Mouse (Mus musculus) CH12.LX (cell line): ENCODE measurements at regions not wholly inside any gene's neighbourhood (a gene's known extent, or its start where the extent isn't known, plus 50 kb on each side); places are given as distances from the start of the nearest gene placed in this dataset.

Source experiments
- DNase-seq: peaks from one replicate; pipeline ENCODE4 v3.0.0-alpha.2; 2013; ENCODE audit errors: extremely low read depth
- H3K27ac ChIP-seq: 2 replicates; pipeline ENCODE4 v1.5.1; 2012; ENCODE audit warnings: low read depth, mild to moderate bottlenecking, control low read depth, moderate library complexity; ENCODE audit not compliant: insufficient read depth
- H3K27me3 ChIP-seq: replicated peaks from 2 replicates; pipeline ENCODE3; 2012; ENCODE audit warnings: inconsistent platforms
- H3K36me3 ChIP-seq, 2 experiments: replicated peaks in 1 of 2; 2 replicates each; pipeline versions ENCODE3 to v1.6.1; 2012; ENCODE audit warnings: inconsistent platforms in 1 of 2, low read length in 1 of 2, mild to moderate bottlenecking in 1 of 2, mixed read lengths in 1 of 2, moderate library complexity in 1 of 2; ENCODE audit not compliant: control insufficient read depth in 1 of 2, insufficient read depth in 1 of 2
- H3K4me1 ChIP-seq, 2 experiments: 2 replicates each; pipeline ENCODE4 v1.6.1; 2012; ENCODE audit warnings: inconsistent platforms in 1 of 2, moderate library complexity in 1 of 2; ENCODE audit not compliant: insufficient read depth in 2 of 2, control insufficient read depth in 1 of 2
- H3K4me2 ChIP-seq: 2 replicates; pipeline ENCODE4 v1.6.1; 2012; ENCODE audit warnings: low read depth, mild to moderate bottlenecking, control low read depth; ENCODE audit not compliant: poor library complexity, insufficient read depth, severe bottlenecking
- H3K4me3 ChIP-seq, 3 experiments: fragments of 150-350 bp in 1 of 3; sonication (generic) in 1 of 3; replicated peaks in 1 of 3; 2 replicates each; pipeline versions ENCODE3 to v1.5.1; 2011 to 2012; ENCODE audit warnings: low read depth in 2 of 3, low read length in 2 of 3, mild to moderate bottlenecking in 2 of 3, moderate library complexity in 2 of 3, control low read depth in 1 of 3, improper control_type of control experiment in 1 of 3, inconsistent platforms in 1 of 3, mixed read lengths in 1 of 3; ENCODE audit not compliant: poor library complexity in 1 of 3
- H3K79me2 ChIP-seq: replicated peaks from 2 replicates; pipeline ENCODE4 v1.6.1; 2012; ENCODE audit warnings: mild to moderate bottlenecking, moderate library complexity; ENCODE audit not compliant: control insufficient read depth, poor library complexity, insufficient read depth, severe bottlenecking; ENCODE audit errors: extremely low read depth
- H3K9ac ChIP-seq: 2 replicates; pipeline ENCODE4 v1.6.1; 2012; ENCODE audit warnings: low read depth, mild to moderate bottlenecking, control low read depth, moderate library complexity; ENCODE audit not compliant: insufficient read depth
- H3K9me3 ChIP-seq: replicated peaks from 2 replicates; pipeline ENCODE3; 2012; ENCODE audit warnings: low read length, inconsistent platforms, mixed read lengths
- CHD1 ChIP-seq: IDR thresholded peaks from 2 replicates; pipeline ENCODE4 v1.6.1; 2012; ENCODE audit warnings: low read depth, low read length, improper control_type of control experiment, inconsistent platforms
- CTCF ChIP-seq, 2 experiments: IDR thresholded peaks in 1 of 2; conservative IDR thresholded peaks in 1 of 2; 2 replicates each; pipeline ENCODE4 v1.5.1; 2011 to 2012; ENCODE audit warnings: low read depth in 2 of 2, low read length in 2 of 2, improper control_type of control experiment in 1 of 2, inconsistent platforms in 1 of 2, mild to moderate bottlenecking in 1 of 2, moderate library complexity in 1 of 2
- ELF1 ChIP-seq: IDR thresholded peaks from 2 replicates; pipeline ENCODE4 v1.6.1; 2014; ENCODE audit warnings: low read depth, mild to moderate bottlenecking, inconsistent platforms, low read length, improper control_type of control experiment
- GABPA ChIP-seq: IDR thresholded peaks from 2 replicates; pipeline ENCODE4 v1.6.1; 2012; ENCODE audit warnings: low read depth, low read length, improper control_type of control experiment, inconsistent platforms; ENCODE audit not compliant: insufficient replicate concordance
- JUN ChIP-seq: IDR thresholded peaks from 2 replicates; pipeline ENCODE4 v1.6.1; 2011; ENCODE audit warnings: low read depth, mild to moderate bottlenecking, low read length, improper control_type of control experiment, moderate library complexity; ENCODE audit not compliant: insufficient read depth
- JUND ChIP-seq: conservative IDR thresholded peaks from 2 replicates; pipeline ENCODE4 v1.6.1; 2011; ENCODE audit warnings: low read depth, low read length, improper control_type of control experiment
- MAFK ChIP-seq: IDR thresholded peaks from 2 replicates; pipeline ENCODE4 v1.6.1; 2011; ENCODE audit warnings: low read length, improper control_type of control experiment; ENCODE audit not compliant: insufficient replicate concordance
- MAX ChIP-seq: IDR thresholded peaks from 2 replicates; pipeline ENCODE4 v1.6.1; 2011; ENCODE audit warnings: low read length, improper control_type of control experiment
- MAZ ChIP-seq: IDR thresholded peaks from 2 replicates; pipeline ENCODE4 v1.6.1; 2012; ENCODE audit warnings: low read depth, mild to moderate bottlenecking, inconsistent platforms, low read length, improper control_type of control experiment, moderate library complexity
- MEF2A ChIP-seq: IDR thresholded peaks from 2 replicates; pipeline ENCODE4 v1.6.1; 2014; ENCODE audit warnings: low read depth, mild to moderate bottlenecking, inconsistent platforms, low read length, improper control_type of control experiment, borderline replicate concordance
- MXI1 ChIP-seq: IDR thresholded peaks from 2 replicates; pipeline ENCODE4 v1.6.1; 2011; ENCODE audit warnings: mild to moderate bottlenecking, low read depth, low read length, improper control_type of control experiment
- MYC ChIP-seq: IDR thresholded peaks from 2 replicates; pipeline ENCODE4 v1.6.1; 2011; ENCODE audit warnings: low read depth, mild to moderate bottlenecking, improper control_type of control experiment, low read length
- PAX5 ChIP-seq: IDR thresholded peaks from 2 replicates; pipeline ENCODE4 v1.6.1; 2012; ENCODE audit warnings: low read length, inconsistent platforms, mixed read lengths
- POLR2AphosphoS2 ChIP-seq: IDR thresholded peaks from 2 replicates; pipeline ENCODE4 v1.6.1; 2011; ENCODE audit warnings: low read depth, low read length, improper control_type of control experiment
- RCOR1 ChIP-seq: conservative IDR thresholded peaks from 2 replicates; pipeline ENCODE4 v1.6.1; 2012; ENCODE audit warnings: low read depth, mild to moderate bottlenecking, inconsistent platforms, low read length, improper control_type of control experiment
- SIN3A ChIP-seq: IDR thresholded peaks from 2 replicates; pipeline ENCODE4 v1.6.1; 2012; ENCODE audit warnings: low read length, improper control_type of control experiment, inconsistent platforms
- SMC3 ChIP-seq: IDR thresholded peaks from 2 replicates; pipeline ENCODE4 v1.6.1; 2011; ENCODE audit warnings: low read depth, low read length, improper control_type of control experiment
- TCF12 ChIP-seq: IDR thresholded peaks from 2 replicates; pipeline ENCODE4 v1.6.1; 2014; ENCODE audit warnings: low read depth, mild to moderate bottlenecking, inconsistent platforms, low read length, improper control_type of control experiment
- UBTF ChIP-seq: IDR thresholded peaks from 2 replicates; pipeline ENCODE4 v1.6.1; 2012; ENCODE audit warnings: low read depth, mild to moderate bottlenecking, inconsistent platforms, low read length, improper control_type of control experiment, moderate library complexity
- USF1 ChIP-seq: IDR thresholded peaks from 2 replicates; pipeline ENCODE4 v1.6.1; 2014; ENCODE audit warnings: low read depth, mild to moderate bottlenecking, inconsistent platforms, low read length, improper control_type of control experiment
- USF2 ChIP-seq: conservative IDR thresholded peaks from 2 replicates; pipeline ENCODE4 v1.6.1; 2011; ENCODE audit warnings: low read depth, low read length, improper control_type of control experiment
- ZC3H11A ChIP-seq: IDR thresholded peaks from 2 replicates; pipeline ENCODE4 v1.6.1; 2012; ENCODE audit warnings: low read depth, mild to moderate bottlenecking, inconsistent platforms, low read length, improper control_type of control experiment
- ZKSCAN1 ChIP-seq: IDR thresholded peaks from 2 replicates; pipeline ENCODE4 v1.6.1; 2012; ENCODE audit warnings: low read depth, inconsistent platforms, low read length, improper control_type of control experiment, borderline replicate concordance
- dilution Hi-C: fragments of 300-500 bp; cut with MboI; formaldehyde crosslinking; loops from 2 replicates; pipeline ENCODE4 v1.14.3; 2020; ENCODE audit warnings: low sequenced_read_pairs; ENCODE audit not compliant: extremely low pct_unique_long_range_greater_than_20kb, extremely low pct_ligation_motif_present
- in situ Hi-C: fragments of 300-500 bp; cut with MboI; formaldehyde crosslinking; loops from 3 replicates; pipeline ENCODE4 v1.14.3; 2019; ENCODE audit warnings: low sequenced_read_pairs, low pct_ligation_motif_present, low pct_unique_long_range_greater_than_20kb, mixed read lengths

DNA sequence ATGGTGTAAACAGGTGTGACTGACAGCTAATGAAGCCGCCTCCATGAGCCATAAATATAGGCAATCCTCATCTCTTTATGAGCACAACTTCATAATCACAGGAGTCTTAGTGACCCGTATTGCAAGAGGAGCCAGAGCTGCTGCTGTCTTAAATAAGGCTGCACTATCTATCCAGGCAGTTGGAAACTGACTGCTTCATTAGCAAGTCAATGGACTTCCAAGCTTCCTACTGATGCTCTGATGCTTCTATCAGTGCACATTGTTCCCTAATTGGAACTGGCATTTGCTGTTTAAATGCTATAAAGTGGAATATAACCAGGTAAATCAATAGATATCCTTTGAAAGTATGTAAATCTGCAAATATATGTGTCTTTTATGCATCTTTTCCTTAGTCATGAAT is 746.9 kb downstream of the Tpm3-rs7 start:
- H3K9ac ChIP-seq: no peak overlapping the region
- no peak for DNase-seq
- H3K4me3 ChIP-seq: no peak overlapping the region
- no peaks in the 10 kb centered on the region for H3K4me1 ChIP-seq
- peaks cover 17% of the 10 kb centered on the region for H3K9me3 ChIP-seq
- H3K36me3 ChIP-seq: no peaks in the 10 kb centered on the region
- no peaks in the 10 kb centered on the region for H3K79me2 ChIP-seq
- H3K27ac ChIP-seq: no peak overlapping the region
- no peak for TF ChIP-seq USF2
- TF ChIP-seq CTCF (conservative IDR thresholded peaks at IDR 0.05 in 1 of 2, IDR thresholded peaks at IDR 0.05 in 1 of 2; ENCODE audit: low read depth in 2 of 2, low read length in 2 of 2): no peak
- no peak for TF ChIP-seq ELF1
- no peak for TF ChIP-seq MAZ
- no peak for TF ChIP-seq ZC3H11A
- no peak for TF ChIP-seq MAFK
- no peaks in the 10 kb centered on the region for H3K27me3 ChIP-seq
- no peak overlapping the region for H3K4me2 ChIP-seq
- in situ Hi-C loops (no loop called here), dilution Hi-C loops (no loop called here)

DNA sequence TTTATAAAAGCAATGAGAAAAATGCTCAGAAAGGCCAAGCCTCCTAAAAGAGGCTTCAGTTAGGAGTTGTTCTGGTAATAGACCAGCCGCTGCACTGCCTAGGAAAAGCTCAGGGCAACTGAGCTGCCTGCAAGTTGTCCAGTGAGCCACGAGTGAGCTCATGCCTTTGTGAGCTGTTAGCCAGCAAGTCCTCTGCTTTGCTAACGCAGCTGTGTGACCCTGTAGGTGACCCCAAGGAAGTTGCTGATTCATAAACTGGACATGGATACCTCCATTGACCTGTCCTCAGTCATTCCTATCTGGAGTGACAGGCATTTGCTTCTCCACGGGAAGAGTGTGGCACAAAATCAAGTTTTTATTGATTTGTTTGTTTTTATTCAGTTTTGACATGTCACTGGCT is 748.2 kb downstream of the Tpm3-rs7 start:
- Histone ChIP-seq H3K4me3 (no peak overlapping the region), H3K4me2 (no peak overlapping the region), H3K4me1 (no peaks in the 10 kb centered on the region), H3K9ac (no peak overlapping the region)
- dilution Hi-C loops: no loop called here
- TF ChIP-seq SMC3 (no peak), MAX (no peak), JUN (no peak), USF1 (no peak), MYC (no peak), ZKSCAN1 (no peak), UBTF (no peak)
- TF ChIP-seq, all 38 proteins: peak for 0
- Histone ChIP-seq H3K36me3 (no peaks in the 10 kb centered on the region), H3K79me2 (no peaks in the 10 kb centered on the region), H3K9me3 (peaks cover 20% of the 10 kb centered on the region), H3K27me3 (no peaks in the 10 kb centered on the region), H3K27ac (no peak overlapping the region)
- in situ Hi-C loops: no loop called here
- DNase-seq: no peak

DNA sequence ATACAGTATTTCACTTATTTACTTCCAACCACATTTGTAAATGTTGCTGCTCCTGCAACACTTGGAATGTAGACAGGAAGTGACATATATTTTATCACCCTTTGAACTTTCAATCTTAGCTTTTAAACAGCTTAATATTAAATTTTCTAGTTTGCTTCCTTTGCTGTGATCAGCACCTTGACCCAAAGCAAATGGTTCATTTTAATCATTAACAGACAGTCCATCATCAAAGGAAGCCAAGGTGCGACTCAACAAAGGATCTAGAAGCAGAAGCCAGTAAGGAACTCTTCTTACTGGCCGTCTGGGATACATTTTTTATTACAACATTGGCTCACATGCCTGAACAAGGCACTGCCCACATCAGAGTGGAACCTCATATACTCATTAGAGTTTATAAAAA is 758.8 kb downstream of the Tpm3-rs7 start:
- H3K4me3 ChIP-seq: no peak overlapping the region
- no peaks in the 10 kb centered on the region for H3K79me2 ChIP-seq
- no peak overlapping the region for H3K9ac ChIP-seq
- no peak for TF ChIP-seq CTCF (conservative IDR thresholded peaks at IDR 0.05 in 1 of 2, IDR thresholded peaks at IDR 0.05 in 1 of 2; ENCODE audit: low read depth in 2 of 2, low read length in 2 of 2)
- no peak for TF ChIP-seq ZC3H11A
- TF ChIP-seq MAX: no peak
- TF ChIP-seq JUND: no peak
- no peak for TF ChIP-seq ZKSCAN1
- no peak for TF ChIP-seq PAX5
- TF ChIP-seq RCOR1: no peak
- TF ChIP-seq MEF2A: no peak
- TF ChIP-seq MAFK: no peak
- no peak for TF ChIP-seq MAZ
- TF ChIP-seq MYC: no peak
- no peak for TF ChIP-seq CHD1
- TF ChIP-seq SIN3A: no peak
- no peak for TF ChIP-seq UBTF
- TF ChIP-seq GABPA: no peak
- no peak for TF ChIP-seq MXI1
- TF ChIP-seq POLR2AphosphoS2: no peak
- TF ChIP-seq TCF12: no peak
- H3K27ac ChIP-seq: no peak overlapping the region
- no peaks in the 10 kb centered on the region for H3K36me3 ChIP-seq
- in situ Hi-C loops: no loop called here
- no peak overlapping the region for H3K4me2 ChIP-seq
- H3K9me3 ChIP-seq: peaks cover 35% of the 10 kb centered on the region
- no peaks in the 10 kb centered on the region for H3K27me3 ChIP-seq
- no peak for DNase-seq
- no peaks in the 10 kb centered on the region for H3K4me1 ChIP-seq
- dilution Hi-C loops: no loop called here
